Mouse (Mus musculus): ENCODE results near the gene Lipo3.
"Not testable (repeated sequence)": the region's sequence is repeated elsewhere in the genome, so short reads cannot be mapped to it uniquely, and the experiment has no call there.

DNA sequence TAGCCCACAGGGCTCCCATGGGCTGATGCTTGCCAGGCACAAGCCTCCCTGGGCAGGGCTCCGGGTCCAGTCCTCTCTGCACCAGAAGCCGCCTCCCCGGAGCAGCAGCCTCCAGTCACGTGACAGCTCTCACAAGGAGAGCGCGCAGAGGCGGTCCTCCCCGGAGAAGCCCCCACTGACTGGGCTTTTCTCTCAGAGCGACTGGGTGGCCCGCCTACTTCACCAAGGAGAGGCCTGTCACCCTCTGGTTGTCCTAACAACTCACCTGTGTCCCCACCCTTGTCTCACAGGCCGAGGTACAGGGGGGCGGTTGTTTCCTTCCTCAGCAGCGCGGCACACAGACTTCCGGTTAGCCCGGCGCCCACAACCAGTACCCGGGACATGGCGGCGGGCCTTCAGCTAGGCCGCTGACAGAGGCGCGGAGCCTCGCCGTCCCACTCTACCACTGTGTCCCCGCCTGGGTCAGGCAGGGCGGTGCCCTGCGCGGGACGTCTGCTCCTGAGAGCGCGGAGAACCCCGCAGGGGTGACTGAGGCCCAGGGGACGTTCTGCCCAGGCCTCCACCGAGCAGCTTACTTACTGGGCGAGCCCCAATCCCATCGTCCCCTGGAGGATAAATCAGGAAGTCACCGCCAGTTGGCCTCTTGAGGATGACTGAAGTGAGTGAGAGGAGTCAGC is 172.0 kb downstream of the Lipo3 start:
- TF ChIP-seq GATA1 (IDR thresholded peaks at IDR 0.05; ENCODE audit: borderline replicate concordance, low read length); FLI1 (IDR thresholded peaks at IDR 0.05; ENCODE audit: low read length): not testable (repeated sequence)
